Mouse (Mus musculus) olfactory bulb, adult 2 months (tissue): Measurements from ENCODE around the gene Coq8b.

Experiments
- CTCF ChIP-seq: fragments of 200-500 bp; IDR thresholded peaks from 2 replicates; pipeline ENCODE4 v1.5.1; 2012; ENCODE audit warnings: low read depth, mild to moderate bottlenecking, low read length, moderate library complexity; ENCODE audit not compliant: insufficient read depth
- POLR2A ChIP-seq: fragments of 200-500 bp; IDR thresholded peaks from 2 replicates; pipeline ENCODE4 v1.6.1; 2012; ENCODE audit warnings: mild to moderate bottlenecking, low read depth, low read length, moderate library complexity; ENCODE audit not compliant: insufficient read depth

GRCm38 (mm10) chr7:27305091-27305730, 72.4 kb downstream of the Coq8b start:
- no peak for TF ChIP-seq CTCF
- no peak for TF ChIP-seq POLR2A
